Mouse (Mus musculus) forebrain, embryonic 14.5 days (tissue): ENCODE results near the gene Nfat5. TPM values are rescaled to one million over a fixed set of nuclear protein-coding genes. Genes with fewer than 3 reads are reported as not detected.
A peak's percentile ranks its signal among the peaks of the same experiment; 100 is the strongest.

Experiments
- ATAC-seq: fragments of 200-750 bp; cut with Nextera tagmentation; 2 replicates; pipeline ENCODE4 v1.8.0; 2017; ENCODE audit warnings: mild to moderate bottlenecking, moderate library complexity
- DNase-seq: peaks from one replicate; pipeline ENCODE4 v3.0.0-alpha.2; 2015; ENCODE audit warnings: low spot score
- H3K27ac ChIP-seq: fragments of 300-500 bp; sonication (generic); 2 replicates; pipeline ENCODE4 v1.5.1; 2014; ENCODE audit warnings: low read depth, mild to moderate bottlenecking, control low read depth, low read length, moderate library complexity
- H3K27me3 ChIP-seq: fragments of 300-500 bp; sonication (generic); replicated peaks from 2 replicates; pipeline ENCODE4 v1.6.1; 2014; ENCODE audit warnings: low read length, control low read depth, mixed read lengths; ENCODE audit not compliant: control insufficient read depth, insufficient read depth
- H3K36me3 ChIP-seq: fragments of 300-500 bp; sonication (generic); 2 replicates; pipeline ENCODE4 v1.6.1; 2014; ENCODE audit warnings: low read length, control low read depth; ENCODE audit not compliant: control insufficient read depth, insufficient read depth
- H3K4me1 ChIP-seq: fragments of 300-500 bp; sonication (generic); 2 replicates; pipeline ENCODE4 v1.6.1; 2014; ENCODE audit warnings: antibody characterized with exemption, low read length, control low read depth; ENCODE audit not compliant: control insufficient read depth, insufficient read depth
- H3K4me2 ChIP-seq: fragments of 300-500 bp; sonication (generic); 2 replicates; pipeline ENCODE4 v1.6.1; 2014; ENCODE audit warnings: mild to moderate bottlenecking, control low read depth, low read length
- H3K4me3 ChIP-seq: fragments of 300-500 bp; sonication (generic); 2 replicates; pipeline ENCODE4 v1.5.1; 2014; ENCODE audit warnings: low read depth, low read length, control low read depth
- H3K9ac ChIP-seq: fragments of 300-500 bp; sonication (generic); 2 replicates; pipeline ENCODE4 v1.6.1; 2014; ENCODE audit warnings: mild to moderate bottlenecking, low read length, control low read depth, moderate library complexity
- H3K9me3 ChIP-seq: fragments of 300-500 bp; sonication (generic); replicated peaks from 2 replicates; pipeline ENCODE4 v1.6.1; 2016; ENCODE audit warnings: low read length, control low read depth, mixed read lengths; ENCODE audit not compliant: control insufficient read depth
- WGBS: fragments of 180-500 bp; shearing (Covaris S2); extraction: QIAGEN DNeasy Blood & Tissue Kit; methylation state at CpG from one replicate; pipeline ENCODE4 v1.1.7; 2014; 5-methylcytosine and 5-hydroxymethylcytosine counted together
- polyA plus RNA-seq: library from polyadenylated mRNA; unstranded; fragments of >200 nt; fragmentation: Nextera tagmentation; extraction: Ambion mirVana; gene quantifications from 2 replicates; pipeline ENCODE4 v1.2.1, GENCODE M21; 2014

Nfat5 gene
- 3.4 and 5.3 TPM in 2 replicates for polyA plus RNA-seq

GRCm38 (mm10) chr8:107292928-107293601 is at the start of gene Nfat5:
Gene Nfat5, plus strand, starts transcription at chr8:107293470.
- WGBS = under 1% methylated on average over 37 of the region's 49 CpGs
- DNase-seq = peak; percentile 92
- no peaks in the 10 kb centered on the region for H3K9me3 ChIP-seq
- H3K4me2 ChIP-seq = peak within 1 kb of the TSS; percentile 53
- peak; percentile 93 for ATAC-seq
- H3K4me1 ChIP-seq = peaks cover 11% of the 10 kb centered on the region
- no peaks in the 10 kb centered on the region for H3K27me3 ChIP-seq
- H3K9ac ChIP-seq = peak within 1 kb of the TSS; percentile 89
- peak within 1 kb of the TSS; percentile 94 for H3K4me3 ChIP-seq
- H3K36me3 ChIP-seq = no peaks in the 10 kb centered on the region
- peak within 1 kb of the TSS; percentile 94 for H3K27ac ChIP-seq

DNA sequence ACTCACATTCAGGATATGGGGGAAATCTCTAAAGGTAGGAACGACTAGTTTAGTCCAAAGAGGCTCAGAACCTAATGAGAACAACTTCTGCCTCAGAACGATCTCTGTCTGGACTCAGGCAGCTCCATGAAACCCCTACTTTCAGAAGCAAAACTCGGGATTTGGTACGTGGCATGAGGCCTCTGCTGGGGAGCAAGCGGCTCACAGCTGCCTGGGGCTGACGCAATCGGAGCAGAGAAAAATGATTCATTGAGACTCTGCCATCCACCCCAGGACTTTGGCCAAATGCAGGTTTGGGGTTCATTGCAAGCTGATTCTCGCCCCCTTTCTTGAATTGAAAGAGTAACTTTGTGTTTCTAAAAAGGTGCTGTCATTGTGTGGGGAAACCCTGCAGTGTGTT is 49.1 kb upstream of the Nfat5 start:
- no peak overlapping the region for H3K27ac ChIP-seq
- no peak for ATAC-seq
- H3K4me3 ChIP-seq = no peak overlapping the region
- H3K9ac ChIP-seq = no peak overlapping the region
- WGBS = 73% methylated on average over 8 of the region's 8 CpGs
- H3K4me2 ChIP-seq = no peak overlapping the region
- H3K36me3 ChIP-seq = no peaks in the 10 kb centered on the region
- H3K27me3 ChIP-seq = no peaks in the 10 kb centered on the region
- no peaks in the 10 kb centered on the region for H3K4me1 ChIP-seq
- DNase-seq = no peak
- no peaks in the 10 kb centered on the region for H3K9me3 ChIP-seq

GRCm38 (mm10) chr8:107248456-107248855 is 44.8 kb upstream of the Nfat5 start:
- Histone ChIP-seq H3K9me3 (no peaks in the 10 kb centered on the region), H3K27ac (no peak overlapping the region), H3K4me1 (no peaks in the 10 kb centered on the region), H3K4me3 (no peak overlapping the region), H3K4me2 (no peak overlapping the region), H3K27me3 (no peaks in the 10 kb centered on the region), H3K36me3 (no peaks in the 10 kb centered on the region), H3K9ac (no peak overlapping the region)
- ATAC-seq (no peak), DNase-seq (no peak)
- 91% methylated on average over 6 of the region's 6 CpGs for WGBS

DNA sequence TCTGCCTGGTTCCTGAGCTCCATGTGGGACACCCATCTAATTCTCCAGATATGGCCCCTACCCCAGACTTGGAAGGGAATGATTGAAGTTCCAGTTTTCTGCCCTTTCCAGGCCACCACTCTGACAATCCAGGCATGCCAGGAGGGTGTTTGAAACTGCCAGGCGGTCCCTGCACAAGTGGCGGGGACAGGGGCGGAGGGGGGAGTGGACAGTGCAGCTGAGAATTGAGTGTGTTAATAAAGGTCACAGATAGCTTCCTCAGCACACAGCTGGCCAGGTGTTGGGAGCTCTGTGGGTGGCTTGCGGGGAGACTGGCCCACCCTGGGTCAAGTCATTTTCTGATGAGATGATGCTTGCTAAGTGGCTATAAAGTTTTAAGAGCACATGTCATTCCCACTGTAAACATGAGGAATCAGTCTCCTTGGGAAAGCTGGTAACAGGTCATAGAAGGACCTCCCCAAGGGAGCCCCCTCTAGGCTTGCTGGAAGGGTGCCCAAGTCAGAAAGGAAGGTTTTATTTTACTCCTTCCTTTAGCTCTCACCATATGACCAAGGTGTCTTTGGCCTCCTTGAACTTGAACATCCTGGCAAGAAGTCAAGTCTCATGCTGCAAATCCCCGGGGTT is 41.7 kb upstream of the Nfat5 start:
- no peak for DNase-seq
- Histone ChIP-seq H3K36me3 (no peaks in the 10 kb centered on the region), H3K27me3 (no peaks in the 10 kb centered on the region), H3K9ac (no peak overlapping the region), H3K9me3 (no peaks in the 10 kb centered on the region), H3K4me3 (no peak overlapping the region), H3K27ac (no peak overlapping the region), H3K4me1 (no peaks in the 10 kb centered on the region), H3K4me2 (no peak overlapping the region)
- 87% methylated on average over 5 of the region's 5 CpGs for WGBS
- ATAC-seq = no peak

DNA sequence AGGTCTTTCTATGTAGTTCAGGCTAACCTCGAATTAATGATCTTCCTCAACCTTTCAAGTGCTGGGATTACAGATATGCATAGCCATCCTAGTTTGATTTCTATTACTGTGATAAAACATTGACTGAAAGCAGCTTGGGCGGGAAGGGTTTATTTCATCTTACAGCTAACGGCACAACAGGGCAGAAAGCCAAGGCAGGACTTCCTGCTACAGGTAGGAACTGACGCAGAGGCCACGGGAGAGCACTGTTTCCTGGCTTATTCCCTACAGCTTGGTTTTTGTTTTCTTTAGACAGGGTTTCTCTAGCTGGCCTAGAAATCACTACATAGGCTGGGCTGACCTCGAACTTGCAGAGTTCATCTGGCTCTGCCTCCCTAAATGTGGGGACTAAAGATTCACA is 40.1 kb upstream of the Nfat5 start:
- Histone ChIP-seq H3K9ac (no peak overlapping the region), H3K4me3 (no peak overlapping the region), H3K9me3 (no peaks in the 10 kb centered on the region), H3K36me3 (no peaks in the 10 kb centered on the region), H3K4me1 (no peaks in the 10 kb centered on the region), H3K4me2 (no peak overlapping the region), H3K27me3 (no peaks in the 10 kb centered on the region), H3K27ac (no peak overlapping the region)
- DNase-seq (no peak), ATAC-seq (no peak)
- WGBS = 73% methylated on average over 6 of the region's 6 CpGs

GRCm38 (mm10) chr8:107254403-107254802 is 38.9 kb upstream of the Nfat5 start:
- DNase-seq (no peak), ATAC-seq (no peak)
- H3K4me1 ChIP-seq = no peaks in the 10 kb centered on the region
- H3K4me2 ChIP-seq = no peak overlapping the region
- WGBS = 52% methylated on average over 3 of the region's 3 CpGs
- no peaks in the 10 kb centered on the region for H3K27me3 ChIP-seq
- no peaks in the 10 kb centered on the region for H3K36me3 ChIP-seq
- H3K9ac ChIP-seq = no peak overlapping the region
- H3K27ac ChIP-seq = no peak overlapping the region
- no peaks in the 10 kb centered on the region for H3K9me3 ChIP-seq
- no peak overlapping the region for H3K4me3 ChIP-seq

GRCm38 (mm10) chr8:107254951-107255457 is 38.3 kb upstream of the Nfat5 start:
- Histone ChIP-seq H3K9ac (no peak overlapping the region), H3K4me1 (no peaks in the 10 kb centered on the region), H3K27me3 (no peaks in the 10 kb centered on the region), H3K4me3 (no peak overlapping the region), H3K36me3 (no peaks in the 10 kb centered on the region), H3K4me2 (no peak overlapping the region), H3K27ac (no peak overlapping the region), H3K9me3 (no peaks in the 10 kb centered on the region)
- ATAC-seq (no peak), DNase-seq (no peak)
- 85% methylated on average over 11 of the region's 11 CpGs for WGBS

DNA sequence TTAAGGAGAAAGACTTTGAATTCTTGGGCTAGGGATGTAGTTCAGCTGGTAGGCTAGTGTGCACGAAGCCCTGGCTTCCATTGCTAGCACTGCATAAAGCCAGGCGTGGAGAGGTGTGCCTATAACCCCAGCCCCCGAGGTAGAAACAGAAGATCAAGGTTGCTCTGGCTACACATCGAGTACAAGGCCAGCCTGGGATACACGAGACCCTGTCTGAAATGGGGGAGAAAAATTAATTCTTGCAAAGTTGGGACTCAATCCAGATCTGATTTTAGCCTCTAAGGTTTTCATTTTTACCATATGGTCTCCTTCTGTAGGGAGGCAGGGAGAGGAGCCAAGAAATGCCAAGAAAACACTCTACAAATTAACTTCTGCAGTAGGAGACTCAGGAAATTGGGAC is 36.0 kb upstream of the Nfat5 start:
- ATAC-seq = no peak

DNA sequence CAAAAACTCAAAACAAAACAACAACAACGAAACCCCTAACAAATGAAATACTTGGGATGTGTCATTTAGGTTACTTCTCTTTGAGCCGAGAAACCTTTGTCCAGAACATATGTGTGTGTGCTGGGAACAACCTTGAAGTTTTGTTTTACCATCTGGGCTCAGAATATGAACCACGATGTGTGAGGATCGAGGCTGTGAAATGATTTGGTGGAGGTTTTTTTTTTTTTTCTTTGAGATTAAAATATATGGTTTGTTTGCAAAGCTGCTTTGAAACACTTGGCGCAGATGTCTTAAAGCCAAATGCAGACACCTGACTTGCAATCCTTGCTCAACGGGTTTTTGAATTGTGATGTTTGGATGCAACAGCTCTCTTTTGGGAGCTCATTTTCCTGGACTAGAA is 33.1 kb upstream of the Nfat5 start:
- no peaks in the 10 kb centered on the region for H3K27me3 ChIP-seq
- H3K27ac ChIP-seq = no peak overlapping the region
- H3K4me2 ChIP-seq = no peak overlapping the region
- no peaks in the 10 kb centered on the region for H3K36me3 ChIP-seq
- no peak overlapping the region for H3K9ac ChIP-seq
- no peak overlapping the region for H3K4me3 ChIP-seq
- ATAC-seq = no peak
- WGBS = 87% methylated on average over 6 of the region's 6 CpGs
- no peaks in the 10 kb centered on the region for H3K9me3 ChIP-seq
- H3K4me1 ChIP-seq = no peaks in the 10 kb centered on the region
- no peak for DNase-seq

More for the DNA sequence above, 36.0 kb upstream of the Nfat5 start:
- H3K27me3 ChIP-seq = no peaks in the 10 kb centered on the region
- no peaks in the 10 kb centered on the region for H3K9me3 ChIP-seq
- WGBS = 76% methylated on average over 5 of the region's 5 CpGs
- H3K4me3 ChIP-seq = no peak overlapping the region
- H3K9ac ChIP-seq = no peak overlapping the region
- no peak overlapping the region for H3K27ac ChIP-seq
- no peak overlapping the region for H3K4me2 ChIP-seq
- DNase-seq = peak; percentile 58
- H3K4me1 ChIP-seq = no peaks in the 10 kb centered on the region
- no peaks in the 10 kb centered on the region for H3K36me3 ChIP-seq
